Mouse (Mus musculus): ENCODE data around the gene Klrd1.

DNA sequence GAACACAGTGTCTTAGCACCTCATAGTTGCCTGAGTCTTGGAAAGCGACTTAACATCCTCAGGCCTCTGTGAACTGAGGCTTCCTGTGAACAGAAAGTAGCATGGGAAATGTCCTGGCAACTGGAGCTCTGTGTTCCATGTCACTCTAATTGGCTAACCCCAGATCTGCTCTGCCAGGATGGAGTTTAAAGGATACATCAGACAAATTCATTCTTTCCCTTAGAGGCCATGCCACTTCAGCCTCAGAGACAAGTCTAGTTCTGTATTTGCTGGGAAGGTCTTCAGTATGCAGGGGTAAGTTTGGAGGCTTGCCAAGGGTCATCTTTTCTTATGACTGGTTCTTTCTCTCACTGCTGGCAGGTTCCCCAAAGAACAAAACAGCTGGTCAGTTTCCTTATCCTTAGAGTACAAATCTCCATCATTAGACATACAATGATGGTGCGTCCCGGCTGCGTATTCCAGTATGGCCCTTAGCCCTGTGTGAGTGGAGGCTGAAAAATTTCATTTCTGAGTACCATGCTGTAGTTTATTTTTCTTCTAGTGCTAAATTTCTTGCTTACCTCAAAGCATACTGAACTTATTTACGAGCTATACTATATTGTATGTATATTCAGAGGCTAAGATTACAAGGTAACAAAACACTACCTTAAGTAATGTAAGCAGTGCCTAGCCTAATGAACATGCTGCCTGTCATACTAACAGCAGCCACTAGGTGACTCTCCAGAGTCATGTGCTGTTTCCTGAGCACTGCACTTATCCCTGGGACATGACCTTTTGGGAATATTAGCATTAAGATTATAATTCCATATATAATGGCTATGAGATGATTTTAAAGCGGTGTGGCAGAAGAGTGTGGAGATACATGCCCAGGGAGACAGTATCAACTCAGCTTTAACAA is 47.6 kb upstream of the Klrd1 start:
- TF ChIP-seq CTCF (IDR thresholded peaks at IDR 0.05; ENCODE audit: low read depth, low read length) (peak; percentile 90), GATA1 (IDR thresholded peaks at IDR 0.05; ENCODE audit: borderline replicate concordance, low read length) (no peak)
